Mouse (Mus musculus) G1E (cell line): ENCODE data around the gene 1700086D15Rik.

Experiments
- CTCF ChIP-seq: IDR thresholded peaks from 2 replicates; pipeline ENCODE4 v1.5.1; 2012; ENCODE audit warnings: low read depth, low read length, inconsistent platforms, mixed read lengths
- GATA1 ChIP-seq: IDR thresholded peaks from 2 replicates; pipeline ENCODE4 v1.6.1; 2012; ENCODE audit warnings: borderline replicate concordance, low read length, inconsistent platforms, mixed read lengths
- GATA2 ChIP-seq: IDR thresholded peaks from 2 replicates; pipeline ENCODE4 v1.6.1; 2012; ENCODE audit warnings: low read depth, low read length, inconsistent platforms, borderline replicate concordance
- POLR2AphosphoS5 ChIP-seq: IDR thresholded peaks from 2 replicates; pipeline ENCODE4 v1.6.1; 2012; ENCODE audit warnings: low read depth, low read length, inconsistent platforms; ENCODE audit not compliant: insufficient replicate concordance
- TAL1 ChIP-seq: conservative IDR thresholded peaks from 2 replicates; pipeline ENCODE4 v1.6.1; 2012; ENCODE audit warnings: low read depth, low read length, inconsistent platforms, mixed read lengths

DNA sequence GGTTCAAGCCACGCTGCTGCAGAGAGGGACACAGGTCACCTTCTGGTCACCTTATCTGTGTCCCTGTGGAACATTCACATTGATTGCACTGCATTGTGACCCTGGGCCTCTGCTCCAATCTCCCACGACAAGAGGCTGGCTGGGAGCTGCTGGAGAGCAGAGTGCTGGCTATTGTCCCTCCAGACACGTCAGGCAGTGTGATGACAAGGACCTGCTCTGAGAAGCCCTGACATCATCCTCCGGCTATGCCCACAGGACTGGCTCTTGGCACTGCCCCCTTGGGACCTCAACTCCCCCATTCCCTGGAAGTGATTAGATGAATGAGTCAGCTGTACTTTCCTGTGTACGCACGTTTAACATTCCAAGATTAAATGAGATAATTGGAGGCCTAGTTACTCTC, 49.8 kb upstream of the 1700086D15Rik start:
- TF ChIP-seq CTCF (no peak), GATA1 (no peak), TAL1 (no peak), GATA2 (no peak), POLR2AphosphoS5 (no peak)
